Mouse (Mus musculus): Measurements from ENCODE around the gene Zmat5.

The Zmat5 gene

GRCm38 (mm10) chr11:4772925-4773324, 68.4 kb downstream of the Zmat5 start:
- DNase-seq (ENCODE audit: low read depth, low spot score) = peak; percentile 69

DNA sequence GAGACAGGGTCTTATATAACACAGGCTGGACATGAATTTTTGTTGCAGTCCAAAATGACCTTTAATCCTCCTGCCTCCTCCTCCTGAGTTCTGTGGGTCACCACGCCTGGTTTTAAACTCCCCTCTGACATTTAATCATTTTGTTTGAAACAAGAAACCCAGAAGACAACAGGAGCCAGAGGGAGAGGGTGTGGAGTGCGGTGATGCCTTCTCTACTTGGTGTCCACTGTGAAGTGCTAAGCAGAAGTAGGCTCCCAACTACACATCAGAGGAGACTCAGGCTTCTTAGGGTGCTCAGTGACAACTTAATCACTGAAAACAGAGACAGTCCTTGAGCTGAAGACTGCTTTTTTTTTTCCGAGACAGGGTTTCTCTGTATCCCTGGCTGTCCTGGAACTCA, 76.4 kb downstream of the Zmat5 start:
- DNase-seq (ENCODE audit: low read depth, low spot score) = no peak

- DNase-seq (ENCODE audit: low read depth, low spot score) = no peak
Measured at GRCm38 (mm10) chr11:4783116-4783515, 78.6 kb downstream of the Zmat5 start.

DNA sequence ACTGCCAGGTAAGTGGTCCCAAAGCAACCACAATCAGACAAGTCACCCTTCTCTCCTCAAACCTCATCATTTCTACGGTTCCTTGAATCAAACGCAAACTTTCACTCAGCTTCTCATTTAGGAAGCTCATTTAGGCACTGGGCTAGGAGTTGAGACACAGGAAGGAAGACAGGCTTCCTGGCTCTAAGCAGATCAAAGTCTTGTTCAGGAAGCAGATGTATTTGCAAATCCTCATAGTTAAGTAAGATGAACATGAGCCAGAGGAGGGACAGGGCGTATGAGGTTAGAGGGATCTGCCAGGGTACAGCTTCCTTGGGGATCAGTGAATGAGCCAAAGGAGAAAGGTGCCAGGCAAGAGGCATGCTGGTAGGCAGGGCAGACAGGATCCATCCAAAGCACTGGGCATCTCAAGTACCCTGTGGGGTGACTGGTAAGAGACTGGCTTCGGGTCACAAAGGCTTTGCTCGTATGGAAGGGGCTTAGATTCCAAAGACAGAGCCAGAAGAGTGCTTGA, 80.2 kb downstream of the Zmat5 start:
- no peak for DNase-seq (ENCODE audit: low read depth, low spot score)

Data from ZHBTc4 (cell line).